Mouse (Mus musculus) C2C12 (cell line): Measurements from ENCODE around the gene Sycn.
"Not testable (repeated sequence)": the region's sequence is repeated elsewhere in the genome, so short reads cannot be mapped to it uniquely, and the experiment has no call there.

Experiments used
- CEBPB ChIP-seq: IDR thresholded peaks from one replicate; pipeline ENCODE4 v1.6.1; 2011; ENCODE audit warnings: low read depth, mild to moderate bottlenecking, control low read depth, moderate library complexity
- CTCF ChIP-seq: IDR thresholded peaks from one replicate; pipeline ENCODE4 v1.5.1; 2011; ENCODE audit not compliant: control insufficient read depth, insufficient read depth, insufficient read length
- FOSL1 ChIP-seq: IDR thresholded peaks from one replicate; pipeline ENCODE4 v1.8.0; 2011; ENCODE audit warnings: mild to moderate bottlenecking, low read length; ENCODE audit not compliant: poor library complexity, insufficient read depth, severe bottlenecking
- MAX ChIP-seq: IDR thresholded peaks from one replicate; pipeline ENCODE4 v1.6.1; 2011; ENCODE audit warnings: mild to moderate bottlenecking, control low read depth
- MYOD1 ChIP-seq: IDR thresholded peaks from one replicate; pipeline ENCODE4 v1.6.1; 2011; ENCODE audit warnings: low read depth; ENCODE audit not compliant: control insufficient read depth, insufficient read length
- MYOG ChIP-seq: IDR thresholded peaks from one replicate; pipeline ENCODE4 v1.6.1; 2011; ENCODE audit not compliant: control insufficient read depth, insufficient read length; ENCODE audit errors: extremely low read depth
- USF1 ChIP-seq: IDR thresholded peaks from one replicate; pipeline ENCODE4 v1.6.1; 2011; ENCODE audit warnings: low read depth, mild to moderate bottlenecking, control low read depth, moderate library complexity

DNA sequence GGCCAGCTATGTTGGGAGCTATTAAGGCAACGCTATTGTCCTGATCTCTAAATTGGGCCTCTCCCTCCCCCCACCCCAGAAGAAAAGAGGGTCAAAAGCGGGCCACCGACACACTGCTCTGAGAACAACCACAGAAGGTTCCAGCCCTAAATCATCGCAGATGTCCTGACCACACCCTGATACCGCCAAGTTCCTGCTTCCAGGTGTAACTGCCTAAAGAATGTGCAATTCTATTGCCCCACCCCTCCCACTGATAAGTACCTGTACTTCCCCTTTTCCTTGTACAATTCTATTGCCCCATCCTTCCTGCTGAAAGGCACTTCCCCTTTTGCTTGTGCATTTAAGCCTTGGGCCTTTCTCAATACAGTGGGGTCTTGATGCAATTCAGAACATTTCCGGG is 1.8 kb upstream of the Sycn start:
- TF ChIP-seq CTCF, FOSL1, MAX, USF1, MYOG, CEBPB, MYOD1: not testable (repeated sequence)
